Mouse (Mus musculus): ENCODE data around the gene Ift140.

Gene Ift140

GRCm38 (mm10) chr17:25076906-25077305 is 61.0 kb downstream of the Ift140 start:
- no peak for DNase-seq (ENCODE audit: extremely low spot score, low spot score)

- DNase-seq (ENCODE audit: extremely low spot score, low spot score) = no peak
Measured at GRCm38 (mm10) chr17:25077771-25078372, 62.0 kb downstream of the Ift140 start.

- no peak for DNase-seq (ENCODE audit: extremely low spot score, low spot score)
Measured at GRCm38 (mm10) chr17:25080210-25080609, 64.3 kb downstream of the Ift140 start.

- DNase-seq (ENCODE audit: extremely low spot score, low spot score) = no peak
Measured at GRCm38 (mm10) chr17:25080960-25081381, 65.1 kb downstream of the Ift140 start.

- no peak for DNase-seq (ENCODE audit: extremely low spot score, low spot score)
Measured at GRCm38 (mm10) chr17:25082081-25082847, 66.4 kb downstream of the Ift140 start.

- no peak for DNase-seq (ENCODE audit: extremely low spot score, low spot score)
Measured at GRCm38 (mm10) chr17:25082887-25083286, 67.0 kb downstream of the Ift140 start.

- DNase-seq (ENCODE audit: extremely low spot score, low spot score) = peak; percentile 77
Measured at GRCm38 (mm10) chr17:25083444-25083931, 67.6 kb downstream of the Ift140 start, which contains the start of gene Tmem204. Gene Tmem204 (minus strand): TSS chr17:25083591.

GRCm38 (mm10) chr17:25084835-25085385 is 69.0 kb downstream of the Ift140 start:
- DNase-seq (ENCODE audit: extremely low spot score, low spot score) = peak; percentile 19

GRCm38 (mm10) chr17:25086724-25087123 is 70.8 kb downstream of the Ift140 start:
- no peak for DNase-seq (ENCODE audit: extremely low spot score, low spot score)

GRCm38 (mm10) chr17:25089158-25089557 is 73.3 kb downstream of the Ift140 start:
- no peak for DNase-seq (ENCODE audit: extremely low spot score, low spot score)

- no peak for DNase-seq (ENCODE audit: extremely low spot score, low spot score)
Measured at GRCm38 (mm10) chr17:25090450-25090849, 74.6 kb downstream of the Ift140 start.

- no peak for DNase-seq (ENCODE audit: extremely low spot score, low spot score)
Measured at GRCm38 (mm10) chr17:25096221-25096620, 80.3 kb downstream of the Ift140 start.

- DNase-seq (ENCODE audit: extremely low spot score, low spot score) = no peak
Measured at GRCm38 (mm10) chr17:25100052-25100451, 84.2 kb downstream of the Ift140 start.

GRCm38 (mm10) chr17:25101338-25101737 is 85.5 kb downstream of the Ift140 start:
- DNase-seq (ENCODE audit: extremely low spot score, low spot score) = no peak

GRCm38 (mm10) chr17:25107786-25108185 is 91.9 kb downstream of the Ift140 start:
- DNase-seq (ENCODE audit: extremely low spot score, low spot score) = no peak

GRCm38 (mm10) chr17:25109578-25109977 is 93.7 kb downstream of the Ift140 start:
- DNase-seq (ENCODE audit: extremely low spot score, low spot score) = peak; percentile 35

GRCm38 (mm10) chr17:25110590-25110989 is 94.7 kb downstream of the Ift140 start:
- no peak for DNase-seq (ENCODE audit: extremely low spot score, low spot score)

- DNase-seq (ENCODE audit: extremely low spot score, low spot score) = no peak
Measured at GRCm38 (mm10) chr17:25111220-25111619, 95.3 kb downstream of the Ift140 start.

GRCm38 (mm10) chr17:25111739-25112422 is 96.0 kb downstream of the Ift140 start:
- DNase-seq (ENCODE audit: extremely low spot score, low spot score) = no peak

GRCm38 (mm10) chr17:25112423-25112810 is 96.5 kb downstream of the Ift140 start:
- no peak for DNase-seq (ENCODE audit: extremely low spot score, low spot score)

GRCm38 (mm10) chr17:25114908-25115645 is 99.2 kb downstream of the Ift140 start:
- peak; percentile 30 for DNase-seq (ENCODE audit: extremely low spot score, low spot score)

Data from neural tube, embryonic 10.5 days (tissue).